Mouse (Mus musculus) forebrain, embryonic 13.5 days (tissue): ENCODE data around the gene Vezt. TPM values are rescaled to one million over a fixed set of nuclear protein-coding genes. Genes with fewer than 3 reads are reported as not detected.

ENCODE experiments used
- ATAC-seq: fragments of 200-750 bp; cut with Nextera tagmentation; 2 replicates; pipeline ENCODE4 v1.8.0; 2017
- H3K27ac ChIP-seq: fragments of 300-500 bp; sonication (generic); 2 replicates; pipeline ENCODE4 v1.5.1; 2015; ENCODE audit warnings: inconsistent platforms, mild to moderate bottlenecking, moderate library complexity
- H3K27me3 ChIP-seq: fragments of 300-500 bp; sonication (generic); 2 replicates; pipeline ENCODE4 v1.6.1; 2015; ENCODE audit warnings: mild to moderate bottlenecking, inconsistent platforms
- H3K36me3 ChIP-seq: fragments of 300-500 bp; sonication (generic); 2 replicates; pipeline ENCODE4 v1.6.1; 2015; ENCODE audit warnings: mild to moderate bottlenecking, inconsistent platforms; ENCODE audit not compliant: poor library complexity, severe bottlenecking
- H3K4me1 ChIP-seq: fragments of 300-500 bp; sonication (generic); 2 replicates; pipeline ENCODE4 v1.6.1; 2015; ENCODE audit warnings: inconsistent platforms
- H3K4me2 ChIP-seq: fragments of 300-500 bp; sonication (generic); 2 replicates; pipeline ENCODE4 v1.6.1; 2015; ENCODE audit warnings: inconsistent platforms, mild to moderate bottlenecking, moderate library complexity
- H3K4me3 ChIP-seq: fragments of 300-500 bp; sonication (generic); 2 replicates; pipeline ENCODE4 v1.5.1; 2015; ENCODE audit warnings: mild to moderate bottlenecking, inconsistent platforms
- H3K9ac ChIP-seq: fragments of 300-500 bp; sonication (generic); 2 replicates; pipeline ENCODE4 v1.6.1; 2015; ENCODE audit warnings: mild to moderate bottlenecking, inconsistent platforms
- H3K9me3 ChIP-seq: fragments of 300-500 bp; sonication (generic); replicated peaks from 2 replicates; pipeline ENCODE4 v1.6.1; 2016; ENCODE audit warnings: inconsistent platforms
- WGBS: fragments of 180-500 bp; shearing (Covaris S2); methylation state at CpG from one replicate; pipeline ENCODE4 v1.1.7; 2015; 5-methylcytosine and 5-hydroxymethylcytosine counted together
- microRNA counts: library from miRNA; unstranded; fragments of <30 nt; microRNA quantifications from one replicate; lab custom pipeline; 2016
- microRNA-seq: library from miRNA; unstranded; fragments of <30 nt; microRNA quantifications from one replicate; pipeline ENCODE4, GENCODE M21; 2016
- polyA plus RNA-seq: library from polyadenylated mRNA; unstranded; fragments of >200 nt; fragmentation: Nextera tagmentation; extraction: Ambion mirVana; gene quantifications from 2 replicates; pipeline ENCODE4 v1.2.1, GENCODE M21; 2015

The Vezt gene
- polyA plus RNA-seq, 1 experiment from 2014 or later: 50.8 TPM

DNA sequence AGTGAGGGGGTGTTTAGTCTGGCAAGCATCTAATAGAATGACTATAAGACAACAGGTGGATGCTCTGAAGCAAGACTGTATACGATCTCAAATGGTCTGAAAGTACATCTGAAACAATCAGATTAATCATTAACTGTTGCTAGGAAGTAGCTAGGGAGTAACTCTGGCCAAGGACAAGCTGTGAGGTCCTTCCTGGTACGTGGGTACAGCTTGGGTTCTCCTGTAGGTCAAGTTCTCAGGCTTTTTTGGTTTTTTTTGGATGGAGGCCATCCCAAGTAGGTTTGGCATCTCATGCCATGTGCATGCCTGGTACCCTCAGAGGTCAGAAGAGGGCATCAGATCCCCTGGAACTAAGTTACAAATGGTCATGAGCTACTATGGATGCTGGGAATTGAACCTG, 136.3 kb downstream of the Vezt start:
- H3K4me3 ChIP-seq: no peak overlapping the region
- H3K9ac ChIP-seq: no peak overlapping the region
- no peaks in the 10 kb centered on the region for H3K9me3 ChIP-seq
- WGBS: 68% methylated on average over 2 of the region's 2 CpGs
- H3K36me3 ChIP-seq: no peaks in the 10 kb centered on the region
- H3K4me2 ChIP-seq: no peak overlapping the region
- no peaks in the 10 kb centered on the region for H3K4me1 ChIP-seq
- no peak overlapping the region for H3K27ac ChIP-seq
- H3K27me3 ChIP-seq: no peaks in the 10 kb centered on the region
- no peak for ATAC-seq

DNA sequence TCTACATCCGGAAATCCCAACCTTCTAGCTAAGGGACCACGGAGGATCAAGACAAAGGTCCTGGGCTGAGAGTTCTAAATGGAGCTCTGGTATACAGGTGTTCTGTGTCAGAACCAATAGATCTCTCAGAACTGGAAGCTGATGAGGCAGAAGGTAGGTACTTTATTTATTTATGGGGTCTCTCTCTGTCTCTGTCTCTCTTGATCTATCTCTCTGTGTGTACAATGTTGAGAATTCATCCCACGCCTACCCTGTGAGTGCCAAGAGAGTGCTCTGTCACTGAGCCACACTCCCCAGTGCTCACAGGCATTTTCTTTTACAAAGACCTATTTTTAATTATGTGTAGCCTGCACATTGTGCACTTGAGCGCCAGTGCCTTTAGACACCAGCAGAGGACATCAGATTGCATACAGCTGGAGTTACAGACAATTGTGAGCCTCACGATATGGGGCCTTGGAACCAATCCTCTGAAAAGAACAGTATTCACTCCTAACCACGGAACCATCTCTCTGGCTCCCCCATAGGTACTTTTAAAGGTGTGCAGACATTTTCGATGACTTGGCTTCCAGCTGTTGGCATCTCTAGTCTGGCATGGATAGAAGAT, 138.5 kb downstream of the Vezt start, which contains the start of gene Metap2:
Gene Metap2 (minus strand): TSS at position 51 of the 604 bp plus-strand sequence.
- Histone ChIP-seq H3K36me3 (no peaks in the 10 kb centered on the region), H3K4me1 (no peaks in the 10 kb centered on the region), H3K4me3 (no peak within 1 kb of the TSS), H3K27me3 (no peaks in the 10 kb centered on the region), H3K9ac (no peak within 1 kb of the TSS), H3K4me2 (no peak within 1 kb of the TSS), H3K27ac (no peak within 1 kb of the TSS), H3K9me3 (no peaks in the 10 kb centered on the region)
- 60% methylated on average over 7 of the region's 7 CpGs for WGBS
- no peak for ATAC-seq

DNA sequence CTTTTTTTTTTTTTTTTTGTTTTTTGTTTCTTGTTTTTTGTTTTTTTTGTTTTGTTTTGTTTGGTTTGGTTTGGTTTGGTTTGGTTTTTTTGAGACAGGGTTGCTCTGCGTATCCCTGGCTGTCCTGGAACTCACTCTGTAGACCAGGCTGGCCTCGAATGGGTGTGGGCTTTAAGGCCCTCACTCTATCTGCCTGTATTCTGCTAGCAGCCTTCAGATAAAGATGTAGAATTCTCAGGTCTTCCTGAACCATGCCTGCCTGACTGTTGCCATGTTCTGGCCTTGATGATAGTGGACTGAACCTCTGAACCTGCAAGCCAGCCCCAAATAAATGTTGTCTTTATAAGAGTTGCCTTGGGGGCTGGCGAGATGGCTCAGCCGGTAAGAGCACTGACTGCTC, 143.1 kb downstream of the Vezt start:
- no peak for ATAC-seq
- H3K9ac ChIP-seq: no peak overlapping the region
- H3K4me3 ChIP-seq: no peak overlapping the region
- no peak overlapping the region for H3K27ac ChIP-seq
- no peaks in the 10 kb centered on the region for H3K36me3 ChIP-seq
- H3K4me1 ChIP-seq: peaks cover 16% of the 10 kb centered on the region
- H3K27me3 ChIP-seq: no peaks in the 10 kb centered on the region
- H3K9me3 ChIP-seq: no peaks in the 10 kb centered on the region
- no peak overlapping the region for H3K4me2 ChIP-seq
- WGBS: 94% methylated on average over 4 of the region's 4 CpGs

DNA sequence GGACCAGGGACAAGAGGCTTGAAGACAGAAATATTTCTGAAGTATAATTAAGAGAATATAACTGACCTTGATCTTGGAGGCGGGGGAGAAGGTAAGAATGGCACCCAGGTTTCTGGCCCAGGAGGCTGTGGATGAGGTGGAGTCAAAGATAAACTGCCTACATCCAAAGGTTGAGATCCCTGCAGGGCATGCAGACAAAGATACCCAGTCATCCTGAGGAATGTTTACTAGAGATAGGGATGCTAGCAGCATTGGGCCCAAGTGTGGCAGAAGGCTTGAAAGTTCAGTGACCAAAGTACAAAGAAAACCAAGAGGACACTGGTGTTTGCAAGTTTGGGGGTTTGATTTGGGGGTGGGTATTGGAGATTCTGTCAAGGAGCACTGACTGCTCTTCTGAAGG, 144.6 kb downstream of the Vezt start:
- Histone ChIP-seq H3K4me3 (no peak overlapping the region), H3K9me3 (no peaks in the 10 kb centered on the region), H3K9ac (no peak overlapping the region), H3K27me3 (no peaks in the 10 kb centered on the region), H3K27ac (no peak overlapping the region), H3K4me2 (no peak overlapping the region), H3K4me1 (peaks cover 17% of the 10 kb centered on the region), H3K36me3 (peaks cover 9% of the 10 kb centered on the region)
- no peak for ATAC-seq
- WGBS: 92% methylated on average over 1 of the region's 1 CpGs

DNA sequence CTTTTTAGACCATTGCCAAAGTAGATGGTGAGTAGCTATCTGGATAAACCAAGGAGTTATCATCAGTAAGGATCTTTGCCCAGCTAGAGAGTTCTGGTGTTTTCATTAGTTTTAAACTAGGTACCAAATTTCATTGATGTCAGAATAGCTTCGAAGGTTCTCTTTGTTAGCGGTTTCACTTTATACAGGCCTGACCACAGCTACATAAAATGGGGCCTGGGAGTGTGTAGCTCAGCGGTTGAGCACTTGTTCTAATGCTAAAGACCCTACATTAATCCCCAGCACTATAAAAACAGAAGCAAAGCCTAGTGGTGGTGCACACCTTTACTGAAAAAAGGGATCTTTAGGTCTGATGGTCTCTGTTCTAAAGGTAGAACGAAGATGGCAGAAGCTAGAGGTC, 145.1 kb downstream of the Vezt start:
- no peaks in the 10 kb centered on the region for H3K9me3 ChIP-seq
- no peak for ATAC-seq
- H3K27me3 ChIP-seq: no peaks in the 10 kb centered on the region
- peak overlapping the region; percentile 87 for H3K4me2 ChIP-seq
- H3K4me3 ChIP-seq: peak overlapping the region; percentile 99
- no peak overlapping the region for H3K27ac ChIP-seq
- 67% methylated on average over 4 of the region's 4 CpGs for WGBS
- peaks cover 17% of the 10 kb centered on the region for H3K4me1 ChIP-seq
- peaks cover 13% of the 10 kb centered on the region for H3K36me3 ChIP-seq
- H3K9ac ChIP-seq: peak overlapping the region; percentile 97

DNA sequence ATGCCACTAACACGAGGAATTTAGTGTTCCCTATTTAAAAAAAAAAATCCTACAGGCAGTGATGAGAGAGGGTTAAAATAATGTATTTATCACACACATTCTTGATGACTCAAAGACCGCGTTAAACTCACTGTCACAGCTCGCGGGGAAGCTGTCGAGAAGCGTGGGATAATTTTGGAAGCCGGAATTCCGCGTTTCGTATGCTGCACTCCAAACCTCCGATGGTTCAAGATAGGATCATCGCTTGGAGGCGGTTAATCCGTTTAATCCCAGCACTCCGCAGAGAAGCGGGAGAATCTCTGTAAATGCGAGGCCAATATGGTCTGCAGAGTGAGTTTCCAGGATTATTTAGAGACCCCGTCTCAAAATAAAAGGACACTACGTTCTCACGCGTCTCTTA, 145.6 kb downstream of the Vezt start:
- H3K27me3 ChIP-seq: no peaks in the 10 kb centered on the region
- H3K9me3 ChIP-seq: no peaks in the 10 kb centered on the region
- under 1% methylated on average over 22 of the region's 22 CpGs for WGBS
- peak overlapping the region; percentile 97 for H3K9ac ChIP-seq
- H3K27ac ChIP-seq: peak overlapping the region; percentile 93
- H3K4me1 ChIP-seq: peaks cover 17% of the 10 kb centered on the region
- H3K4me2 ChIP-seq: peak overlapping the region; percentile 87
- no peak; the same call in 1 of the 2 replicates for ATAC-seq
- H3K4me3 ChIP-seq: peak overlapping the region; percentile 99
- peaks cover 19% of the 10 kb centered on the region for H3K36me3 ChIP-seq

DNA sequence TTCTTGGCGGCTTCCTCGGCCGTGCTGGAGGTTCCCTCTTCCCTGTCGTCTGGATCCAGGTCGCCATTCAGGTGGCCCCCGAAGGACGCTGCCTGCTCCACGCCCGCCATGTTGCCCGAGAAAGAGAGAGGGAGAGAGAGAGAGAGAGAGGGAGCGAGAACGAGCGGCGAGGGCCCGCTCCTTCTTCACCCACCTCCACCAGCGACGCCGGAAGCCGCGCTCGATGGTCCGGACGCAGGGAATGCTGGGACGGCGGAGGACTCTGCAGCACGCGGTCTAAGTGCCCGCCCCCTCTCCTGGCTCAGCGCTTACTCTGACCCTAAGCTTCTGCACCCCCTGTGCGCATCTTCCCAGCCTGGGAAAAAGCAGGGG, 146.1 kb downstream of the Vezt start:
- peak; percentile 99 for ATAC-seq
- peak overlapping the region; percentile 87 for H3K4me2 ChIP-seq
- peak overlapping the region; percentile 99 for H3K4me3 ChIP-seq
- under 1% methylated on average over 27 of the region's 30 CpGs for WGBS
- H3K9ac ChIP-seq: peak overlapping the region; percentile 97
- no peaks in the 10 kb centered on the region for H3K9me3 ChIP-seq
- peaks cover 17% of the 10 kb centered on the region for H3K4me1 ChIP-seq
- peaks cover 23% of the 10 kb centered on the region for H3K36me3 ChIP-seq
- H3K27me3 ChIP-seq: no peaks in the 10 kb centered on the region
- peak overlapping the region; percentile 93 for H3K27ac ChIP-seq

MicroRNA genes within 50 kb of the gene (microRNA counts, 519-probe panel; counts per million panel counts)
- 4,555 counts per million, percentile 85 among the panel's probes with 10 or more counts for microRNA mmu-miR-331-3p (lab: Ali Mortazavi, UCI)
- microRNA mmu-miR-331-5p (lab: Ali Mortazavi, UCI): 177 counts per million, percentile 53 among the panel's probes with 10 or more counts

Small RNAs within 50 kb of the gene (microRNA-seq; reads per million reads assigned to microRNA genes)
- gene Mir331: 173 reads per million, percentile 57 among the genes with 10 or more reads in this experiment

Other genes with a start within 250 kb of the Vezt start
- 3.0 and 4.1 TPM in 2 replicates for gene Usp44, start 204.3 kb downstream of the Vezt start, polyA plus RNA-seq
- gene Metap2, start 138.7 kb downstream of the Vezt start, polyA plus RNA-seq: 194 and 212 TPM in 2 replicates
- gene Fgd6, start 184 bp upstream of the Vezt start, polyA plus RNA-seq: 1.8 and 2.0 TPM in 2 replicates
- gene Nr2c1, start 112.2 kb upstream of the Vezt start, polyA plus RNA-seq: 7.8 and 8.6 TPM in 2 replicates
- gene Ndufa12, start 162.9 kb upstream of the Vezt start, polyA plus RNA-seq: 376 and 416 TPM in 2 replicates